Mouse (Mus musculus): ENCODE measurements at regions not wholly inside any gene's neighbourhood (a gene's known extent, or its start where the extent isn't known, plus 50 kb on each side); places are given as distances from the start of the nearest gene placed in this dataset.
"Not testable (repeated sequence)": the region's sequence is repeated elsewhere in the genome, so short reads cannot be mapped to it uniquely, and the experiment has no call there.

GRCm38 (mm10) chr11:14136142-14136541 is 462.9 kb upstream of the Pom121l12 start:
- H3K36me3 ChIP-seq (ENCODE audit: control insufficient read depth, insufficient read depth, low read length), result no peaks in the 10 kb centered on the region
- TF ChIP-seq CTCF (IDR thresholded peaks at IDR 0.05; ENCODE audit: low read depth, low read length) (no peak), POLR2A (IDR thresholded peaks at IDR 0.05; ENCODE audit: extremely low read depth, insufficient read depth, low read length) (no peak)
- H3K4me1 ChIP-seq (ENCODE audit: control insufficient read depth, insufficient read depth, low read length), result no peaks in the 10 kb centered on the region
- no peaks in the 10 kb centered on the region for H3K27me3 ChIP-seq (ENCODE audit: control insufficient read depth, insufficient read depth, low read length)
- H3K4me3 ChIP-seq (ENCODE audit: insufficient read depth, low read depth, low read length), result no peak overlapping the region
- no peak overlapping the region for H3K27ac ChIP-seq (replicated peaks; ENCODE audit: insufficient read depth, low read depth, low read length)
- DNase-seq (ENCODE audit: extremely low read depth, low read depth, low spot score), result no peak
- no peak overlapping the region for H3K9ac ChIP-seq (ENCODE audit: low read depth, low read length)
- H3K79me2 ChIP-seq (ENCODE audit: control insufficient read depth, insufficient read depth, low read length), result no peaks in the 10 kb centered on the region

GRCm38 (mm10) chr11:14142376-14142775 is 456.7 kb upstream of the Pom121l12 start:
- not testable (repeated sequence) for DNase-seq (ENCODE audit: extremely low read depth, low read depth, low spot score); H3K4me1 ChIP-seq (ENCODE audit: control insufficient read depth, insufficient read depth, low read length); H3K36me3 ChIP-seq (ENCODE audit: control insufficient read depth, insufficient read depth, low read length); H3K27ac ChIP-seq (replicated peaks; ENCODE audit: insufficient read depth, low read depth, low read length); H3K9ac ChIP-seq (ENCODE audit: low read depth, low read length); H3K27me3 ChIP-seq (ENCODE audit: control insufficient read depth, insufficient read depth, low read length); H3K4me3 ChIP-seq (ENCODE audit: insufficient read depth, low read depth, low read length); H3K79me2 ChIP-seq (ENCODE audit: control insufficient read depth, insufficient read depth, low read length)
- 69% methylated on average over 3 of the region's 3 CpGs for WGBS

GRCm38 (mm10) chr11:14147639-14148038 is 451.4 kb upstream of the Pom121l12 start:
- Histone ChIP-seq H3K4me1 (ENCODE audit: control insufficient read depth, insufficient read depth, low read length) (no peaks in the 10 kb centered on the region; the same call in 1 of the 2 replicates), H3K79me2 (ENCODE audit: control insufficient read depth, insufficient read depth, low read length) (no peaks in the 10 kb centered on the region), H3K27ac (replicated peaks; ENCODE audit: insufficient read depth, low read depth, low read length) (no peak overlapping the region), H3K9ac (ENCODE audit: low read depth, low read length) (no peak overlapping the region), H3K27me3 (ENCODE audit: control insufficient read depth, insufficient read depth, low read length) (no peaks in the 10 kb centered on the region), H3K4me3 (ENCODE audit: insufficient read depth, low read depth, low read length) (no peak overlapping the region), H3K36me3 (ENCODE audit: control insufficient read depth, insufficient read depth, low read length) (no peaks in the 10 kb centered on the region)
- 71% methylated on average over 4 of the region's 4 CpGs for WGBS
- TF ChIP-seq CTCF (IDR thresholded peaks at IDR 0.05; ENCODE audit: low read depth, low read length), result no peak
- no peak for TF ChIP-seq POLR2A (IDR thresholded peaks at IDR 0.05; ENCODE audit: extremely low read depth, insufficient read depth, low read length)
- DNase-seq (ENCODE audit: extremely low read depth, low read depth, low spot score), result no peak

GRCm38 (mm10) chr11:14159366-14159765 is 439.7 kb upstream of the Pom121l12 start:
- TF ChIP-seq CTCF (IDR thresholded peaks at IDR 0.05; ENCODE audit: low read depth, low read length), result no peak
- no peak overlapping the region for H3K27ac ChIP-seq (replicated peaks; ENCODE audit: insufficient read depth, low read depth, low read length)
- H3K4me1 ChIP-seq (ENCODE audit: control insufficient read depth, insufficient read depth, low read length), result no peaks in the 10 kb centered on the region
- H3K9ac ChIP-seq (ENCODE audit: low read depth, low read length), result no peak overlapping the region
- WGBS, result 67% methylated on average over 3 of the region's 3 CpGs
- no peaks in the 10 kb centered on the region for H3K36me3 ChIP-seq (ENCODE audit: control insufficient read depth, insufficient read depth, low read length)
- no peak for DNase-seq (ENCODE audit: extremely low read depth, low read depth, low spot score)
- H3K79me2 ChIP-seq (ENCODE audit: control insufficient read depth, insufficient read depth, low read length), result no peaks in the 10 kb centered on the region
- H3K27me3 ChIP-seq (ENCODE audit: control insufficient read depth, insufficient read depth, low read length), result no peaks in the 10 kb centered on the region
- no peak overlapping the region for H3K4me3 ChIP-seq (ENCODE audit: insufficient read depth, low read depth, low read length)

- Histone ChIP-seq H3K36me3 (ENCODE audit: control insufficient read depth, insufficient read depth, low read length) (no peaks in the 10 kb centered on the region), H3K4me1 (ENCODE audit: control insufficient read depth, insufficient read depth, low read length) (no peaks in the 10 kb centered on the region), H3K27me3 (ENCODE audit: control insufficient read depth, insufficient read depth, low read length) (no peaks in the 10 kb centered on the region), H3K27ac (replicated peaks; ENCODE audit: insufficient read depth, low read depth, low read length) (no peak overlapping the region), H3K9ac (ENCODE audit: low read depth, low read length) (no peak overlapping the region), H3K4me3 (ENCODE audit: insufficient read depth, low read depth, low read length) (no peak overlapping the region), H3K79me2 (ENCODE audit: control insufficient read depth, insufficient read depth, low read length) (no peaks in the 10 kb centered on the region)
- no peak for TF ChIP-seq CTCF (IDR thresholded peaks at IDR 0.05; ENCODE audit: low read depth, low read length)
- TF ChIP-seq POLR2A (IDR thresholded peaks at IDR 0.05; ENCODE audit: extremely low read depth, insufficient read depth, low read length), result no peak
- WGBS, result 56% methylated on average over 6 of the region's 6 CpGs
- DNase-seq (ENCODE audit: extremely low read depth, low read depth, low spot score), result no peak
Observed at GRCm38 (mm10) chr11:14169478-14169877, 429.6 kb upstream of the Pom121l12 start.

- Histone ChIP-seq H3K36me3 (ENCODE audit: control insufficient read depth, insufficient read depth, low read length) (no peaks in the 10 kb centered on the region), H3K79me2 (ENCODE audit: control insufficient read depth, insufficient read depth, low read length) (no peaks in the 10 kb centered on the region), H3K27me3 (ENCODE audit: control insufficient read depth, insufficient read depth, low read length) (no peaks in the 10 kb centered on the region), H3K4me3 (ENCODE audit: insufficient read depth, low read depth, low read length) (no peak overlapping the region), H3K9ac (ENCODE audit: low read depth, low read length) (no peak overlapping the region), H3K27ac (replicated peaks; ENCODE audit: insufficient read depth, low read depth, low read length) (no peak overlapping the region), H3K4me1 (ENCODE audit: control insufficient read depth, insufficient read depth, low read length) (no peaks in the 10 kb centered on the region)
- DNase-seq (ENCODE audit: extremely low read depth, low read depth, low spot score), result no peak
- TF ChIP-seq CTCF (IDR thresholded peaks at IDR 0.05; ENCODE audit: low read depth, low read length) (no peak), POLR2A (IDR thresholded peaks at IDR 0.05; ENCODE audit: extremely low read depth, insufficient read depth, low read length) (no peak)
- 68% methylated on average over 2 of the region's 2 CpGs for WGBS
Observed at GRCm38 (mm10) chr11:14174594-14174993, 424.5 kb upstream of the Pom121l12 start.
